Mouse (Mus musculus) frontal cortex, postnatal 10 days (tissue): ENCODE data around the gene Bcam.

Experiments
- DNase-seq, 2 experiments: peaks; one replicate each; pipeline ENCODE4 v3.0.0; 2022; ENCODE audit warnings: low spot score in 2 of 2, mixed read lengths in 1 of 2

Gene Bcam

DNA sequence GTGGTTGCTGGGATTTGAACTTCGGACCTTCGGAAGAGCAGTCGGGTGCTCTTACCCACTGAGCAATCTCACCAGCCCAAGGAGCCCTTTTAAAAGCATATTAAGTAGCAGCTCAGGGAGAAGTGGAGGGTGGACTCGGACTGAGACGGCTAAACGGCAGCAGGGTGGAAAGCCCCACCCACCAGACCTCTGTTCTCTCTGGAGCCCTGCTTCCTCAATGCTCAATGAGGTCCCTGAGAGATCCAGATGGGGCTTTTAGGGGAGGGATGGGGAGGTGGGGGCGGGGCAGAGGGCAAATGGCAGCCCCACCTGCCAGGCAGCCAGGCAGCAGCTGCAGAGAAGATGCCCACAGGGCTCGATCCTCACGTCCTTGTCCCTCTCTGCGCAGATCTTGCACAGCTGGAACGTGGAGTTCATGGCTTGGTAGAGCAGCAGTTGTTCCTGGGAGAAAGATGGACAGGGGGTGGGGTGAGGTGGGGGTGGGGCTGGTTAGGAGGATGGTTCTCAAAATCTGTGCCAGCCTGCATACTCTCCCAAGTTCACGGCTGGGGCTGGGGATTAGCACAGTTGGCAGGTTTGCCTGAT, 15.2 kb upstream of the Bcam start:
- DNase-seq = no peak

DNA sequence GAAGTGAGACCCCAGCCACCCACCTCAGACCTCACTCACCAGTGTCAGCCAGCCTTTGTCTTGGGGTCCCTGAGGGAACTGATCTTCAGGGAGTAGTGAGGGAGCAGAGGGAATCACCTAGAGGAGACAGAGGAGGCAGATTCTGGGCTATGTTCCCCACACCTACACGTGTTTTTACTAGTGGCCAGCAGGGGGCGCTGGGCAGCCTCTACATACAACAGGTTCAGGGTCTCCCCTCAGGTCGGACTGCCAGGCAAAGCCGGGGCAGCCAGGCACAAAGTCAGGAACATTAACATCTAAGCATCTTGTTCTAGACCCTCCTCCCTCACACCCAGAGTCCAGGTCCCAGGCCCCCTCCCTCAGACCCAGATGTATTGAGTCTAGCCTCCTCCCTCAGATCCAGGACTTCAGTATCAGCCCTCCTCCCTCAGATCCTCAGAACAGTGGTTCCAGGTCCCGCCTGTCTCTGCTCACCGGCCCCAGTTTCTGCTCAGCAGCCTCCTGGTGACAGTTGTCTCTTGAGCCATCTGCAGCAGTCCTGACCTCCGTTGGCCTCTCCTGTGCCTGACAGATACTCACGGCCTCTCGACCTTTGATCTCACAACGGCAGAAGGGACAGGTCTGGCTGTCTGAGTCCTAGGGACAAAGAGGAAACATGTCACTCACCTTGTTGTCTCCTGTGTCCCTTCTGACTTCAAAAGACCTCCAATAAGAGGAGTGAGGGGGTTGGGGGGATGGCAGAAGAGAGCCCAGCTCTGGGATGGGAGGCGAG, 14.1 kb upstream of the Bcam start:
- DNase-seq = no peak

DNA sequence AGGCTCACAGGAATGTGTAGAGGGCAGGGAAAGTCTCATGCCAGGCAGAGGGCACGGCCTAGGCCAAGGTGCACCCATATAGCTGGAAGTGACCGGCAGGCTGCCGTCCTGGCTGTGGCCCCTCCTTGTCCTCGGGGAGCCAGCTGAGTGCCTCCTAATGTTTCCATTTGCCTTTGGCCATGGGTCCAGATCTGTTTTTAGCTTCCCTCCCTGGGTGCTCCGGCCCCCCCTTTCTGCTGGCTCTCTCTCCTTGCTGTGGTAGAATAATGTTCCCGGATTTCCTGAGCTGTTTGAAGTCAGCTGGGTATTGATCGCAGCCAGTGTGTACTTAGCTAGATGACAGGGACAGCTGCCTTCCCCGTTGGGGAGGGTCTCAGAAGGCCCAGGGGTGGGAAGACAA, 12.8 kb upstream of the Bcam start:
- no peak for DNase-seq

DNA sequence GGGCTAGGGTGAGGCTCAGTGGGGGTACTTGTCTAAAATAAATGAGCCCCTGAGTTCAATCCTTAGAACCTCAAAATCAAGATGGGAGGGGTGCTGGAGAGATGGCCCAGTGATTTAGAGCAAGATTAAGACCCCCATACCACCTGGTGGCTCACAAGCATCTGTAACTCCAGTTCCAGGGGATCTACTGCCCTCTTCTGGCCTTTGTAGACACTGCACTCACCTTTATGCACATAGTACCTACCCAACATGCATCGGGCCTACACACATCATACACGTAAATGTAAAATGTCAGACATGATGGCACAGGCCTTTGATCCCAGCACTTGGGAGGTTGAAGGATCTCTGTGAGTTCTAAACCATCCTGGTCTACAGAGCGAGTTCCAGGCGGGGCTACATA, 11.8 kb upstream of the Bcam start:
- no peak for DNase-seq

DNA sequence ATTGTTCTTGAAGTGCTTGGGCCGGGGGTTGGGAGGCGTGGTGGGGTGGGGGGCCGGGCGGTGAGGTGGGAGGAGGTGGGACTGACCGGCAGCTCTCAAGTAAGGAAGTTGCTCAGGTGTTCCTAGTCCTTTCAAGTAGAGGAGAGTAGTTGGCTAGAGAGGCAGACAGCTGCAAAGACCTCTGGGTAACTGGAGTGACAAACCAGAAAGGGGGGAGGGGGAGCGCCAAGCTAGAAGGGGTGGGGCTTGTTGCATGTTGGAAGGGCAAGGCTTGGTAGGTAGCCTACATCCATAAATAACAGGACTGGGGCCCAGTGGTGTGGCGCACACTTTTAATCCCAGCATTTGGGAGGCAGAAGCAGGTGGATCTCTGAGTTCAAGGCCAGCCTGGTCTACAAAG, 10.9 kb upstream of the Bcam start:
- no peak for DNase-seq

- DNase-seq = no peak
These were observed 9.1 kb upstream of the Bcam start for GRCm38 (mm10) chr7:19779903-19780302.

GRCm38 (mm10) chr7:19778645-19779044, 7.8 kb upstream of the Bcam start:
- DNase-seq = no peak

GRCm38 (mm10) chr7:19777049-19777723, 6.4 kb upstream of the Bcam start:
- DNase-seq = no peak

- no peak for DNase-seq
These were observed 866 bp upstream of the Bcam start for GRCm38 (mm10) chr7:19771682-19772081.

DNA sequence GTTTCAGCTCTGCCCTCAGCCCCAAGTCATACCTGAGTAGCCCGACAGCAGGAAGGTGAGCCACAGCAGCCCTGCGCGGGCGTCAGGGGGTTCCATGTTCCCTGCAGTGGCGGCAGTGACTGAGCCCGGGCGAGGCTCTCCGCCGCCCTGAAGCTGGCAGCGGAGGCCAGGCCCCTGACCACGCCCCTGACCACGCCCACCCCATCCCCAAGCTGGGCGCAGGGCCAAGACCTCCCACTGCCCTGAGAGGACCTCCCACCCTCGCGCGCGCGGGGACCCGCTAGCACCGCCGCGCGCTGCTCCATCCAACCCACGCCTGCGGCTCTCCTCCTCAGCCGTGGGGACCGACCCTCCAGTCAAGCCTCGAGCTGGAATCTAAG, 451 bp downstream of the Bcam start:
- DNase-seq = peak in 1 of 2 experiments; percentile 64

DNA sequence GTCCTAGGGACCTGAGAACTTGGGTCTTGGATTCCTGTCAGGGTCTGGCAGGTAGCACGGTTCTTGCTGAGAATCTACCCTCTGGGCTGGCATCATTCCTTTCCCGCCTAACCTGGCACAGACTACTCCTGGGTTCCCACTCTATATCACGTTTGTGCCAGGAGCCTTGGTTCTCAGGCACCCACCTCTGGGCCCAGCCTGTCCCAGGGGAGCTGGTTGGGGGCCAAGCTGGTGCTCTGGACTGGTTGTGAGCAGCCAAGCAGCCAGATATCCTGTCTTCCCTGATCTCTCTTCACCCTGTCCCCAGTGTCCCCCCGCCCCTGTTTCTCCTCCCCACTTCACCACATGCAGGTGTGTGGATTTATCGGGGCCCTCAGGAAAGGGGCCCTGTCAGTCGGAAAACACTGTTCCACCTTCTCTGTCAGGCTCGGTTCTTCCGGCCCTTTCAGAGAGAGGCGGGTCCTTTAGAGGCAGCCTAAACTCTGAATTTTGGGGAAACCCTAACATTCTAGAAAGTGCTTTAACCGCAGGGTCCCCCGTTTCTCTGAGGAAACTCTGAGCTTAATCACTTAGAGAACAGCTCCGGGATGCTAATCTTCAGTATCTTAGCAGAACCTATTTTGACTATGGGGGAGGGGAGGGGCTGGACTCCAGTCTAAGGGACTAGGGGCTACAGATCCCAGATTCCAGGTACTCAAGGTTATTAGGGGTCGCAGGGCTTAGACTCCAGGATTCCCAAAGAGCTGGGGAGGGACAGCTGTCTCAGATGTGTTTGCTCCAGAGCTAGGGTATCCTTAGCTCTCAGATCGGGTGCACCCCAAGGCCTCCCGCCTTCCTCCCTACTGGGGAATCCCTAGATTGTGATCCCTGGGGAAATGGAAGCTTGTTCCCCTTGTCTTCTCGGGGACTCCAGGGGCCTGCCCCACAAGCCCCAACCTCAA, 1.1 kb downstream of the Bcam start:
- no peak for DNase-seq

DNA sequence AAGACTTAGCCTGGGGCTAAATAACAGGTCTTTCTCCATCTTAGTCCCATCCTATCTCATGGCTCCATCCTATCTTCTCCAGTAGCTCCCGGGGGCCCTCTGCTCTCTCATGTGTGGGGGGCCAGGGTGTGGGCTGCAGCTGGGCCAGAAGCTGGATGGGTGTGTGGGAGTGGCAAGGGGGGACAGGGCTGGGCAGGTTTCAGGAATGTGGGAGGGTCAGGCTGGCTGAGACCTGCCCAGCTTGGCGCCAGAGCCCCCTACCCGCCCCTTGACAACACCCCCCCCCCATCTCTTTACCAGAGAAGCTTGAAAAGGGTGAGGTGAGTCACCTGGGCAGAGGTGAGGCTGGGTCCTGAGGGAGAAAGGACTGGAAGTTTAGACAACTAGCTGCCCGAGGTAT, 1.8 kb downstream of the Bcam start:
- no peak for DNase-seq

- no peak for DNase-seq
These were observed 2.6 kb downstream of the Bcam start for GRCm38 (mm10) chr7:19768251-19768650.

- DNase-seq = no peak
These were observed 6.2 kb downstream of the Bcam start for GRCm38 (mm10) chr7:19764581-19764980.

GRCm38 (mm10) chr7:19763829-19764477, 6.9 kb downstream of the Bcam start:
- DNase-seq = no peak

DNA sequence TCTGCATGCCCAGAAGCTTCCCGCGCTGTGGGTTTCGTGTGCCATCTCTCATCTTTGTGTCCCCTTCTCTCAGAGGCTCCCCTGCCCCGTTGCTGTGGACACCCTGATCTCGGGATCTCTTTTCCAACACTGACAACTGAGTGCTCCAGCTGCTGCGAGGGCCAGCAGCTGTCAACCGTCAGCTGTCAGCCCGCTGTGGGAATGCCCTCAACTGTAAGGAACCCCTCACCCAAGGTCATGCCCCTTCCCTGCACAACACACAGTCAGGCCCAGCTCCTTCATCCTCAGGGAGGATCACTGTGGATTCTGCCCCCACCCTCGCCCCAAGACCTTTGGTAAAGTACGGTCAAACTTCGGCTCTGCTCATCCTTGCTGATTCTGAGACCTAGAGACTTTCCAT, 8.5 kb downstream of the Bcam start:
- no peak for DNase-seq

GRCm38 (mm10) chr7:19760021-19760420, 10.8 kb downstream of the Bcam start:
- DNase-seq = no peak

DNA sequence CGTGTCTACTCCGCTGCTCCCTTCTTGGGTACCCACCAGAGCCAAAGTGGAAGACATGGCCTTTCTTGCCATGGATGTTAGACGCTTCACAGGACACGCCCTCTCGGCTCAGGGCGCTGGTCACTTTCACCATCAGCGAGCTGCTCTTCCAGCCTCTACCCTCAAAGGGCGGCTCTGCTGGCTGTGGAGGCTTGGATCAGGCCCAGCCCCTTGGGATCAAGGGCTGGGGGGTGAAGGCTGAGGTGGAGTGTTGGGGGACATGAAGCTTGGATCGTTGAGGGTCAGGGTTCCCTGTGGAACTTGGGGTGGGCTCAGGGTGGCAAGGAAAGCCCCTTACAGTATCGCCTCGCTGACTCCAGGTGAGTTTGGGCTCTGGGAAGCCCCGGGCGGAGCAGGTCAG, 12.2 kb downstream of the Bcam start:
- no peak for DNase-seq

DNA sequence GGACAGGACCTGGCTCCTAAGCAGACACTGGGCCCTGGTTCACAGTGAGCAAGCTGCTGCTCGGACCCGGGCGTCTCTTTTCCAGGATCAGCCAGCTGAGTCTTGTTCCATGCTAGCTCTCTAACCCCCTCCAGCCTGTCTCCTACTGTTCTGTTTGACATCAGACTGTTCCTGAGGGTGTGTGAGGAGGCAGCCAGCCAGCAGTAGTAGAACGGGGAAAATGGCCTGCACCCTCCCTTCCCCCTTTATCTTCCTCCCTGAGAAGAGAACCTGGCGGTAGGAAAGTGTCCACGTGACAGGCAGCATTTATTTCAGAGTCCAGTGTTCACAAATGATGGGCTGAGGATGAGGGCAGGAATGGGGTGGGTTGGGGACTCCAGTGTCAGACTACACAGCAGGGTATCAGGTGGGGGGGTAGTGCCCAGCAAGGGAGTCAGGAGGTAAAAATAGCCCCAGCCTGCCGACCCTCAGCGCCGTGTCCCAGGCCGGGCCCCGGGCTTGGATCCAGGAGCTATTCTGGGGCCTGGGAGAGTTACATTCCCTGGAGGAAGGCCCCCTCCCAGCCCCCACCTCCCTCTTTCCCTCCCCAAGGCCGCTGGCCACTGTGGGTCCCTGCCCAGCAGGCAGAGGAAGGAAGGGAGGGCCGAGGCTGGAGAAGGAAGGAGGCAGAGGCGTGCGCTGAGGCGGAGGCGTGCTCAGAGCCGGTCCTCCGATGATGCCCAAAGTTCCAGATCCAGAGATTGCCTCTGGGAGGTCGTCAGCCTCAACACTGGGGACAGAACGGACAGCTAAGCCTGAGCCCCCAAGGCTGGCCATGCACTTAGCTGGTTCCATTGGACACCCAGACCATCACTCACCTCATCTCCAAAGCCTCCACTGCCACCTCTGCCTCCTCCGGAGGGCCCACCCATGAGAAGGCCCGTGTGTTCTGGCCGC, 14.7 kb downstream of the Bcam start:
- DNase-seq = no peak

- no peak for DNase-seq
These were observed 15.8 kb downstream of the Bcam start for GRCm38 (mm10) chr7:19755008-19755407.
